Mouse (Mus musculus): Measurements from ENCODE around the gene Otulin. TPM values are rescaled to one million over a fixed set of nuclear protein-coding genes. Genes with fewer than 3 reads are reported as not detected.

The Otulin gene
- polyA plus RNA-seq, 1 experiment from 2014 or later, result 45.9 TPM

DNA sequence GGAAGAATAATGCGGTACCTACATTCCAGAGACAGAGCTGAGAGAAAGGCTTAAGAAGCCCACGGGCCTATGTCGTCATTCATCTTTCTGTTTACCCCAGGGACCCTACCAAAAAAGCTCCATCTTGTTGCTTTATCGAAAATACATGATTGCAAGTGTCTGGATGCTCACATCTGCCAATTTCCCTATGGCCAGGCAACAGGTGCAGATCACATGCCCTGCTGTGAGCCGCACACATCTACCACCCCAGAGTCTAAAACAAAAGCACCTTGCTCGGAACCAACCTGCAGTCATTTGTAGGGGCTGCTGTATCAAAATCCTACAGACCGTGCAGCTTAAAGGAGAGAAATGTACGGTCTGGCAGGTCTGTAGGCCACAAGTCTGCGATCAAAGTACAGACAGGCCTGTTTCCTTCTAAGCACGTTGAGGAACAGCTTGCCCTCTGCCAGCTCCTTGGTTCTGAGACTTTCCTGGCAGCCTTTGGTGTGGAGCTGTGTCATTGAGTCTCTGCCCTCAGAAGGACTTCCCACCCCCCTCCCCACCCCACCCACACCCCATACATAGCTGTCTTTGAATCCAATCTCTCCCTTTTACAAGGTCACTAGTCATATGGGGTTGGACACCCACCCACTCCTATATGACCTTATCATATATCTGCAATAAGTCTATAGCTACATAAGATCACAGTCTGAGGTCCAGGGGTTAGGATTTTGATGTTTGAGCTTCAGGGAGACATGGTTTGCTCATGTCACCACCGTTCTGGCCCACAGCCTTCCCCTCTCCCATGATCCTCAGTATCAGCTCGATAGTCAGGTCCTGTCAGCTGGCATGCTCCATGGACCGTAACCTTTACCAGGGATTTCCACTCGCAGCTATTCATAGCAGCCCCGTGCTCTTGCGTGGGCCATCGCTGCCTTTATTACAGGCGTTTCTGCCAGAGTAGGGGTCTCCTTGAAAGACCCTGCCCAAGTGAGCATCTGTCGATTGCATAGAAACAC is 79.1 kb downstream of the Otulin start:
- no peaks in the 10 kb centered on the region for H3K9me3 ChIP-seq (ENCODE audit: control insufficient read depth, low read length)
- H3K27me3 ChIP-seq (replicated peaks; ENCODE audit: control insufficient read depth, insufficient read depth, low read length), result no peaks in the 10 kb centered on the region
- H3K4me3 ChIP-seq (ENCODE audit: low read depth, low read length), result no peak overlapping the region
- no peak overlapping the region for H3K9ac ChIP-seq (ENCODE audit: low read depth, low read length)
- H3K4me2 ChIP-seq, result no peak overlapping the region
- 89% methylated on average over 19 of the region's 19 CpGs for WGBS
- ATAC-seq (replicated peaks; ENCODE audit: low FRiP score) (no peak), DNase-seq (ENCODE audit: low spot score) (no peak)
- H3K4me1 ChIP-seq (replicated peaks; ENCODE audit: control insufficient read depth, insufficient read depth, low read length), result peaks cover 13% of the 10 kb centered on the region
- no peak overlapping the region for H3K27ac ChIP-seq (ENCODE audit: low read depth, low read length)
- H3K36me3 ChIP-seq (ENCODE audit: control insufficient read depth, insufficient read depth, low read length), result no peaks in the 10 kb centered on the region

DNA sequence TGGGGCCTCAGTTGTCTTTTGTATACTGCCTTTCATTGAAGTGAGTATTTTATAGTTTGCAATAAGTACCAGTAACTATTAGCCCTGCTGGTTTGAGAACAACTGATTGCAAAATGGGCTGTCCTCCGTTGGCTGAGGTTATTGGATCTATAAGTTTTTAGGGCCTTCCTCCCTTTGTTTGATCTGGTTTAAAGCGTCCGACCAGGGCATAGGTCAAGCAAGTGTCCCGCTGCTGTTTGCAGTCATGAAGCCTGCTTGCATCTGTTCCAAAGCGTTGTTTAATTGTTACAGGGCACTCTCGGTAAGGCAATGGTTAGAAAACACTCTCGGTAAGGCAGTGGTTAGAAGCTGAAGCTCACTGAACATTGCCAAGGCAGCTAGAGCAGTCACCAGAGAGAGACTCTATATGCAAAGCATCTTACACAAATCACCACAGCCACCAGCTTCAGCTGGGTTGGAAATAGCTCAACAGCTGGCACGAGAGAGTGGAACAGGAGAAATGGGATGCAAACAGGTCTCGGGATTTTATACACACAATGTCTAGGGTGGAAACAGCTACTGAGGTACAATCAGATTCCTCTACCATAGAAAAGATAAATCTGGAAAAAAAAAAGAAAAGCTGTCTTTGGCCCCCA is 80.0 kb downstream of the Otulin start:
- no peak overlapping the region for H3K9ac ChIP-seq (ENCODE audit: low read depth, low read length)
- H3K27ac ChIP-seq (ENCODE audit: low read depth, low read length), result no peak overlapping the region
- DNase-seq (ENCODE audit: low spot score), result no peak
- H3K4me2 ChIP-seq, result no peak overlapping the region
- no peaks in the 10 kb centered on the region for H3K36me3 ChIP-seq (ENCODE audit: control insufficient read depth, insufficient read depth, low read length)
- H3K27me3 ChIP-seq (replicated peaks; ENCODE audit: control insufficient read depth, insufficient read depth, low read length), result no peaks in the 10 kb centered on the region
- H3K4me1 ChIP-seq (replicated peaks; ENCODE audit: control insufficient read depth, insufficient read depth, low read length), result peaks cover 13% of the 10 kb centered on the region
- H3K4me3 ChIP-seq (ENCODE audit: low read depth, low read length), result no peak overlapping the region
- no peak for ATAC-seq (replicated peaks; ENCODE audit: low FRiP score)
- 71% methylated on average over 9 of the region's 9 CpGs for WGBS
- H3K9me3 ChIP-seq (ENCODE audit: control insufficient read depth, low read length), result no peaks in the 10 kb centered on the region

DNA sequence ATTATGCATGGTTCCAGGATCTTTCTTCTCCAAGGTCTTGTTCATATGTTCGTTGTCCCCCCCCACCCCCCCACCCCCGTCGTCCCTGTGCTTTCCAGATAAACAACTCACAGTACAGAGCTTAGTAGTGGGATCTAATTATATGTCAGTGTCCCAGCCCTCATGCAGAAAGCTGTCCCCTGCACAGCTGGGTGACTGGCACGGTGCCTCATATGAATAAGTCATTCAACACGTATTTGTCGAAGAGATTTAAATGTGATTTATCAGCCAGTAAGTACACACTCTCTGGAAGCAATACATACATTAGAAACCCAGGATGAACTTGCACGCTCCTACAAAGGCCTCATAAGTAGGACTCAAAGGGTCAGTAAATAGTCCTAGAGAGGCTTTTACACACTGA is 80.6 kb downstream of the Otulin start:
- H3K4me2 ChIP-seq, result no peak overlapping the region
- WGBS, result 79% methylated on average over 7 of the region's 7 CpGs
- no peak overlapping the region for H3K27ac ChIP-seq (ENCODE audit: low read depth, low read length)
- no peaks in the 10 kb centered on the region for H3K27me3 ChIP-seq (replicated peaks; ENCODE audit: control insufficient read depth, insufficient read depth, low read length)
- H3K36me3 ChIP-seq (ENCODE audit: control insufficient read depth, insufficient read depth, low read length), result no peaks in the 10 kb centered on the region
- H3K9me3 ChIP-seq (ENCODE audit: control insufficient read depth, low read length), result no peaks in the 10 kb centered on the region
- no peak overlapping the region for H3K9ac ChIP-seq (ENCODE audit: low read depth, low read length)
- H3K4me3 ChIP-seq (ENCODE audit: low read depth, low read length), result no peak overlapping the region
- H3K4me1 ChIP-seq (replicated peaks; ENCODE audit: control insufficient read depth, insufficient read depth, low read length), result peaks cover 13% of the 10 kb centered on the region
- DNase-seq (ENCODE audit: low spot score) (no peak), ATAC-seq (replicated peaks; ENCODE audit: low FRiP score) (no peak)

DNA sequence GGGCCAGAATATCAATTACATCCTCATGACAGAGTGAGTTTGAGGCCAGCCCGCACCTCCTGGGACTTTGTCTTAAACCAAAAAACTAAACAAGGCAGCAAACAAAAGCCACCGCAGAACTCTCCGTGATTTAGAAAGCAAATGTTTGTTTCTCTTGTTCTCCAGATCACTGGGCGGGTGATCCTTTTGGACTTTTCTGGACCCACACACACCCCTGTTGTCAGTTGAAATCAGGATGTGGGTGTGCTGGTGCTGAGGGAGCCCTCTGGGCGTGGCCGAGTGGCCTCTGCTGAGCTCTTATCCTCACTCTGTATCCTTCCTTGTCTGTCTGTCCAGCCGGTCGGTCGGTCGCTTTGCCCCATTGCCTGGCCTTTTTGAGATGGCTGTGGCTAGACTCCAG is 81.4 kb downstream of the Otulin start:
- Histone ChIP-seq H3K27me3 (replicated peaks; ENCODE audit: control insufficient read depth, insufficient read depth, low read length) (no peaks in the 10 kb centered on the region), H3K36me3 (ENCODE audit: control insufficient read depth, insufficient read depth, low read length) (no peaks in the 10 kb centered on the region), H3K4me1 (replicated peaks; ENCODE audit: control insufficient read depth, insufficient read depth, low read length) (peaks cover 13% of the 10 kb centered on the region), H3K4me3 (ENCODE audit: low read depth, low read length) (no peak overlapping the region), H3K9me3 (ENCODE audit: control insufficient read depth, low read length) (no peaks in the 10 kb centered on the region), H3K9ac (ENCODE audit: low read depth, low read length) (no peak overlapping the region), H3K27ac (ENCODE audit: low read depth, low read length) (no peak overlapping the region), H3K4me2 (no peak overlapping the region)
- no peak for DNase-seq (ENCODE audit: low spot score)
- WGBS, result 63% methylated on average over 10 of the region's 10 CpGs
- ATAC-seq (replicated peaks; ENCODE audit: low FRiP score), result peak; percentile 47; the same call in 1 of the 2 replicates

DNA sequence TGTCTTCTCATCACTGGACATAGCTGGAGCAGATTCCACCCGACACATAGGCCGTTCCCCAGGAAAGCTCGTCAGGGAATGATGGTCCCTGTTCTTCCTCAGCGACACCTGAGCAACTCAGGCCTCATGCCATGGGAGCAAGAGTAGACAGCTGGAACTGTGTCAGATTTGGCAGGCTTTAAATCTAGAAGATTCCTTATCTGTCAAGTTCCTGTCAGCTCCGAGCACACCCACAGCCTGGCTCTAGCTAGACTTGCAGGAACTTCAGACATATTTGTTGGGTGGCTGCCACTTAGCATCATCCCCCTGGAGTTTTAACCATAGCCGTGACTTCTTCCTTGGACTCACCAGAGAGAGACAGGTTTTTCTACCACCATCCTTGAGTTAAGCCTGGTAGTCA is 82.4 kb downstream of the Otulin start:
- WGBS, result 82% methylated on average over 6 of the region's 6 CpGs
- H3K9me3 ChIP-seq (ENCODE audit: control insufficient read depth, low read length), result no peaks in the 10 kb centered on the region
- H3K27me3 ChIP-seq (replicated peaks; ENCODE audit: control insufficient read depth, insufficient read depth, low read length), result no peaks in the 10 kb centered on the region
- no peaks in the 10 kb centered on the region for H3K36me3 ChIP-seq (ENCODE audit: control insufficient read depth, insufficient read depth, low read length)
- DNase-seq (ENCODE audit: low spot score) (no peak), ATAC-seq (replicated peaks; ENCODE audit: low FRiP score) (no peak)
- no peak overlapping the region for H3K9ac ChIP-seq (ENCODE audit: low read depth, low read length)
- H3K4me2 ChIP-seq, result no peak overlapping the region
- no peak overlapping the region for H3K4me3 ChIP-seq (ENCODE audit: low read depth, low read length)
- peaks cover 13% of the 10 kb centered on the region for H3K4me1 ChIP-seq (replicated peaks; ENCODE audit: control insufficient read depth, insufficient read depth, low read length)
- H3K27ac ChIP-seq (ENCODE audit: low read depth, low read length), result no peak overlapping the region

DNA sequence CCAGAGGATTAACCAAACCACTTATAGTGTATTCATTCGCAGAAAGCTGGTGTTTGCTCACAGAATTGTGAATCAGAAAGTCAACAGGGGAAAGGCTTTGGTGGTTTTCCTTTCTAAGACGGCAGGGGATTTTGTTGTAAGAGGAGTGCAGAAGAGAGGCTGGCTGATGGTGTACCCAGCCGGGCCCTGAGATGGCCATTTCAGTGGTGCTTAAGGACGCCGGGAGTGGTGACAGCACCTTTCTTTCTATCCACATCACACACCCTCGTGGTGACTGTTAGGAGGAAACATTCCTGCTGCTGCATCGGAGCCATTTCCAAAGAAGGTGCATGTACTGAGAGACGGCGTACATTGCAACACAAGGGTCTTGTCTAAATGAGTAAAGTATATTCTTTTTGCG is 85.3 kb downstream of the Otulin start:
- ATAC-seq (replicated peaks; ENCODE audit: low FRiP score), result no peak
- 86% methylated on average over 10 of the region's 10 CpGs for WGBS
- Histone ChIP-seq H3K4me3 (ENCODE audit: low read depth, low read length) (no peak overlapping the region), H3K36me3 (ENCODE audit: control insufficient read depth, insufficient read depth, low read length) (no peaks in the 10 kb centered on the region), H3K4me2 (no peak overlapping the region), H3K9ac (ENCODE audit: low read depth, low read length) (no peak overlapping the region), H3K9me3 (ENCODE audit: control insufficient read depth, low read length) (no peaks in the 10 kb centered on the region), H3K4me1 (replicated peaks; ENCODE audit: control insufficient read depth, insufficient read depth, low read length) (peaks cover 10% of the 10 kb centered on the region), H3K27ac (ENCODE audit: low read depth, low read length) (no peak overlapping the region), H3K27me3 (replicated peaks; ENCODE audit: control insufficient read depth, insufficient read depth, low read length) (no peaks in the 10 kb centered on the region)
- DNase-seq (ENCODE audit: low spot score), result no peak

DNA sequence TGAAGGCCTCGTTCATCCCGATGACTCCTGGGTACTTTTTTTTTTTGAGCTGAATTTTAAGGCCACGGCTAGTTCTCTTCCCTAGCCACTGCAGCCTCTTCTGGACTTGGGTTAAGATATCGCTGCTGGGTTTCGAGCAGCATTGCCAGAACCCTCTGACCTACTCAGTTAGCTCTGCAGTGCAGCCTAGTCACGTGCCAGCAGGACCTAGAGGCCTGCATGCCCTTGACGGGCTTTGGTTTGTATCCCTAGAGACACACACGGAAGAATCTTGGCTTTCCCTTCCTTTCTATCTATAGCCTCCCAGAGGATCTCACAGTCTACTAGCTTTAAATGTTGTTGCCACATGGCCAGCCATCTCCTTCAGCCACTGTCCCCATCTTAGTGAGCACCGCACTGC is 90.7 kb downstream of the Otulin start:
- Histone ChIP-seq H3K4me1 (replicated peaks; ENCODE audit: control insufficient read depth, insufficient read depth, low read length) (no peaks in the 10 kb centered on the region; the same call in 1 of the 2 replicates), H3K36me3 (ENCODE audit: control insufficient read depth, insufficient read depth, low read length) (no peaks in the 10 kb centered on the region), H3K27ac (ENCODE audit: low read depth, low read length) (no peak overlapping the region), H3K9ac (ENCODE audit: low read depth, low read length) (no peak overlapping the region), H3K4me3 (ENCODE audit: low read depth, low read length) (no peak overlapping the region), H3K4me2 (no peak overlapping the region), H3K9me3 (ENCODE audit: control insufficient read depth, low read length) (no peaks in the 10 kb centered on the region), H3K27me3 (replicated peaks; ENCODE audit: control insufficient read depth, insufficient read depth, low read length) (no peaks in the 10 kb centered on the region)
- no peak for ATAC-seq (replicated peaks; ENCODE audit: low FRiP score)
- 88% methylated on average over 9 of the region's 9 CpGs for WGBS
- DNase-seq (ENCODE audit: low spot score), result no peak

DNA sequence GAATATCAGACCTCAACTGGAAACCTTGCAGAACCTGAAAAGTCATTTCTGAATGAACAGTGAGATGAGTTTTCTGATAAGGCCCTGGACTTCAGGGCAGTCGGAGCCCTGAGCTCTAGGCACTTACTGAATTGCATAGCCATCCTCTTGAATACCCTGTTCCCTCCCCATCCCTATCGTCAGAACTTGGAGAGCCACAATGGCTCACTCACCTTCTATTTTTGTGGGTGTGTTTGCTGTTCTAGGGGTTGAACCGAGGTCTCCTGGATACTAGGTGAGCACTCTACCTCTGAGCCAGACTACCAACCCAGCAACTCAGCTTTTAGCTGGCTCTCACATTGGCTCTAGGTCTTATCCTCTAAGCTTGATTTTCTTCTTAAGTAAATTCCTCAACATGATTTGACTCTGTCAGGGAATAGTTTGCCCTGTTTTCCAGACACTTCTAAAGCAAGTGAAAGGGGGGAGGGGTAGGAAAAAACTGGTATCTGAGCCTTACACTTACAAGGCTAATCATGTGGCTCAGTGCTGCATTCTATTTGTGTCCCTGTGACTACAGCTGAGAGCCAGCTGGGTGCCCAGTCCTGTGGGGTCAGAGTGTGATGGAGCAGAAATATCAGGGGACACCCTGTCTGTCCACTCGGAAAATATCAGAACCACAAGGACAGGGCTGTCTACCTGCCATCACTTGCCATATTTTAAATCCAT is 92.8 kb downstream of the Otulin start:
- DNase-seq (ENCODE audit: low spot score) (no peak), ATAC-seq (replicated peaks; ENCODE audit: low FRiP score) (no peak)
- Histone ChIP-seq H3K4me1 (replicated peaks; ENCODE audit: control insufficient read depth, insufficient read depth, low read length) (no peaks in the 10 kb centered on the region; the same call in 1 of the 2 replicates), H3K9me3 (ENCODE audit: control insufficient read depth, low read length) (no peaks in the 10 kb centered on the region), H3K9ac (ENCODE audit: low read depth, low read length) (no peak overlapping the region), H3K4me3 (ENCODE audit: low read depth, low read length) (no peak overlapping the region), H3K27ac (ENCODE audit: low read depth, low read length) (no peak overlapping the region), H3K27me3 (replicated peaks; ENCODE audit: control insufficient read depth, insufficient read depth, low read length) (no peaks in the 10 kb centered on the region), H3K4me2 (no peak overlapping the region), H3K36me3 (ENCODE audit: control insufficient read depth, insufficient read depth, low read length) (no peaks in the 10 kb centered on the region)
- 58% methylated on average over 4 of the region's 4 CpGs for WGBS
